Mouse (Mus musculus) spleen, adult 2 months (tissue): ENCODE results near the gene Atp2a3.

ENCODE experiments used
- CTCF ChIP-seq: fragments of 200-500 bp; IDR thresholded peaks from 2 replicates; pipeline ENCODE4 v1.5.1; 2011; ENCODE audit warnings: mild to moderate bottlenecking, inconsistent platforms; ENCODE audit not compliant: insufficient read depth, insufficient read length, insufficient replicate concordance; ENCODE audit errors: extremely low read depth
- POLR2A ChIP-seq: fragments of 200-500 bp; IDR thresholded peaks from 2 replicates; pipeline ENCODE4 v1.6.1; 2011; ENCODE audit warnings: low read depth, low read length, inconsistent platforms

GRCm38 (mm10) chr11:73026961-73027360 lies 66.0 kb downstream of the Atp2a3 start:
- TF ChIP-seq POLR2A (no peak), CTCF (no peak)
